Mouse (Mus musculus): ENCODE measurements around the gene Plcg1. TPM values are rescaled to one million over a fixed set of nuclear protein-coding genes. Genes with fewer than 3 reads are reported as not detected.

Gene Plcg1
- polyA plus RNA-seq, 1 experiment from 2014 or later: 68.4 TPM

DNA sequence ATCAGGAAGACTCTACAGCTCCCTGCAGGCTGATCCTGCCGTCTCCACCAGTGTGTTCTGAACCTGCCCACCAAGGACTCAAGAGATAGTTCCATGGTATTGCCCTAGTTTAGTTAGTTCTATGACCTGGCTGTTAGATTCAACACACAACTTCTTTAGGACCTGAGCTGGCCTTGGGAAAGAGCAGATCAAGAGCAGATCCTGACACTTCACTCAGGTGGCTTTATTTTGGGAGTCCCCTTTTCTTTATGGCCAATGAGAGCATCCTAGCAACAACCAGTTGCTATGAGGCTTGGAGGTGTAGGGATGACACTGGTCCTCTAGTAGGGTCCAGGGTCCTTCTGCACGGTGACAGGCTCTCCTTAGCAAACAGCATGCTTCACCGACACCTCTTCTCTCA lies 34.0 kb downstream of the Plcg1 start:
- Histone ChIP-seq H3K9ac (no peak overlapping the region), H3K36me3 (replicated peaks) (peaks cover 18% of the 10 kb centered on the region), H3K4me1 (no peaks in the 10 kb centered on the region), H3K27me3 (replicated peaks) (no peaks in the 10 kb centered on the region), H3K4me2 (no peak overlapping the region), H3K27ac (no peak overlapping the region), H3K9me3 (no peaks in the 10 kb centered on the region), H3K4me3 (no peak overlapping the region)
- ATAC-seq (replicated peaks): no peak
- WGBS: 68% methylated on average over 3 of the region's 3 CpGs

DNA sequence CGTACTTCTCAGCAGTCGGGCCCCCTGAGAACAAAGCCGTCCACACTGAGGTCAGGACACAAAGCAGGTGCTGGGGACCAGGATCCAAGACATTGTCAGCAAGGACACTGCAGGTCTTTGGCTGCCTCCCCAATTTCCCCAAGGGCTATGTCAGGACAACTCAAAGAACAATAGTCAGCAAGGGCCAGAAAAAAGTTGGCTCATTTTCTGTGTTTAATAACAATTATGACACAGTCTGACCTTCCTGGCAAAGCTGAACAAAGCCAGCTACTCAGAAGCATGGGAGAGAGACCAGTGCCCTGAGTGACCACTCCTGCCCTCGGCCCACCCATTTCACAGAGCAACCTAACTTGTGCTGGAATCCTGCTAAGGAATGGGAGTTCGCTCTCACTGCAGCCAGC lies 35.3 kb downstream of the Plcg1 start:
- Histone ChIP-seq H3K36me3 (replicated peaks) (peaks cover 15% of the 10 kb centered on the region), H3K27ac (no peak overlapping the region)
- 78% methylated on average over 5 of the region's 5 CpGs for WGBS

DNA sequence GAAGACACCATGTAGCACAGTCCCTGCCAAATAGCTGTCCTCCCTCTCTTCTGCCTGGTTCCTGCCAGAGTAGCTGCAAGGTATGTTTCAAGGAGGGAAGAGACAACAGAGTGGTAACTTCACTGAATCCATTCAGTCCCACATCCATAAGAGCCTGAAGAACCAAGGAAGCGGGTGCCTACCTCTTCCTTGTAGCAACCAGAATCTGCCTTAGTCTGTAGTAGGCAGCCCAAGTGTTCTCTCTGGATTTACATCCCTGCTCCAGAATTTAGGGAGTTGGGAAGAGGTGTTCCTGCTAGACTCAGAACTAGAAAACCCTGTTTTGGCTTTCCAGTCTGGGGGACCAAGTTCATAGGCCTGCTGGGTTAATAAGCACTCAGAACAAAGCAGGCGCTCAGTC lies 36.1 kb downstream of the Plcg1 start:
- no peaks in the 10 kb centered on the region for H3K27me3 ChIP-seq (replicated peaks)
- 97% methylated on average over 2 of the region's 2 CpGs for WGBS
- no peak overlapping the region for H3K4me2 ChIP-seq
- peaks cover 7% of the 10 kb centered on the region for H3K36me3 ChIP-seq (replicated peaks)
- H3K27ac ChIP-seq: no peak overlapping the region
- ATAC-seq (replicated peaks): no peak
- no peak overlapping the region for H3K4me3 ChIP-seq
- H3K9me3 ChIP-seq: no peaks in the 10 kb centered on the region
- no peak overlapping the region for H3K9ac ChIP-seq
- H3K4me1 ChIP-seq: no peaks in the 10 kb centered on the region

More for the DNA sequence above, 35.3 kb downstream of the Plcg1 start:
- no peaks in the 10 kb centered on the region for H3K4me1 ChIP-seq
- H3K4me3 ChIP-seq: no peak overlapping the region
- no peak overlapping the region for H3K4me2 ChIP-seq
- no peaks in the 10 kb centered on the region for H3K9me3 ChIP-seq
- no peak for ATAC-seq (replicated peaks)
- no peak overlapping the region for H3K9ac ChIP-seq
- no peaks in the 10 kb centered on the region for H3K27me3 ChIP-seq (replicated peaks)

DNA sequence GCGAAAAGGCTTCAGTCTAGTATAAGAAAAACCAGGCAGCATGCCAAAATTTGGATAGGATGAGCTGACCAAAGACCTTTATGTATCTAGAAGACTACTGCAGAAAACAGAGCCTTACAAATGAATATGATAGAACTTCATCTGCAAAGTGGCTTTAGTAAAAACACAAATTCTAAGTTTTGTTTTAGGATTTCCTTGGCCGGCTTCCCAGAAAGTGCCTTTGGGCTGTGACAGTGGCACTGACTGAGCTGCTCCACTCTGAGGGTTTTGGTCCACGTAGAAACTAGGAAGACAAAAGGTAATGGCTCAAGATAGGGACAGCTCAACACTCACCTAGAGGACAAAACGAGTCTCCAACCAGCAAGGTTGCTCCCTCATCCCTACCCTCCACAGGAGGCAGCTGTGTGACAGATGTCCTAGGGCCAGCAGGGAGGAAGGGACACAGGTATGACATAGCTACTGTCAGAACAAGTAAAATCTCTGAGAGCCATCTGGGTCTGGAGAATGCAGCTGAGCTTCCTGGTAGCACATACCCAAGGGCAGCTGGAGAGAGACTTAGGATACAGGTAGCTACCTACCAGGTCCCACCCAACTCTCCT lies 37.1 kb downstream of the Plcg1 start:
- Histone ChIP-seq H3K4me2 (no peak overlapping the region), H3K4me1 (no peaks in the 10 kb centered on the region), H3K4me3 (no peak overlapping the region), H3K9me3 (no peaks in the 10 kb centered on the region), H3K9ac (no peak overlapping the region), H3K27me3 (replicated peaks) (no peaks in the 10 kb centered on the region), H3K27ac (no peak overlapping the region), H3K36me3 (replicated peaks) (0 out of 2 replicates have a peak, but pooled peaks cover 1% of the 10 kb centered on the region)
- no peak for ATAC-seq (replicated peaks)
- 85% methylated on average over 4 of the region's 4 CpGs for WGBS

DNA sequence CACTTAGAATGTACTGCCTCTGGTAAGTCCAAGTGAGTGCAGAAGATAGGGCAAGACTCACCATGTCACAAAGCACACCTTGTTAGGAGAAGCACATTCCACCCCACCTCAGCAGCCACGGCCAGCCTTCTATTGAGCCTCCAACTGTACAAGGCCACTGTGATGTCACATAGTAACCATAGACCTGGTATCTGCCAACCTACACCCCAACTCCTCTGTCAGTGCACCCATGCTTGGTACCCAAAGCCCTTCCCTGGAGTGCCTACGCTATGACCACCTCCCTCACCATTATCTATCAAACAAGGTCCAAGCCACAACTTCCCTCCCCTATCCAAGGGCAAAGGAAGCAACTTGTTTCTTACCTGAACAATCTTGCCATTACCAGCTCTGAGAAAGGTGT lies 37.9 kb downstream of the Plcg1 start:
- Histone ChIP-seq H3K9me3 (no peaks in the 10 kb centered on the region), H3K4me1 (no peaks in the 10 kb centered on the region), H3K36me3 (replicated peaks) (no peaks in the 10 kb centered on the region), H3K27me3 (replicated peaks) (no peaks in the 10 kb centered on the region), H3K4me2 (no peak overlapping the region), H3K27ac (no peak overlapping the region), H3K9ac (no peak overlapping the region), H3K4me3 (no peak overlapping the region)
- 98% methylated on average over 2 of the region's 2 CpGs for WGBS
- ATAC-seq (replicated peaks): no peak

DNA sequence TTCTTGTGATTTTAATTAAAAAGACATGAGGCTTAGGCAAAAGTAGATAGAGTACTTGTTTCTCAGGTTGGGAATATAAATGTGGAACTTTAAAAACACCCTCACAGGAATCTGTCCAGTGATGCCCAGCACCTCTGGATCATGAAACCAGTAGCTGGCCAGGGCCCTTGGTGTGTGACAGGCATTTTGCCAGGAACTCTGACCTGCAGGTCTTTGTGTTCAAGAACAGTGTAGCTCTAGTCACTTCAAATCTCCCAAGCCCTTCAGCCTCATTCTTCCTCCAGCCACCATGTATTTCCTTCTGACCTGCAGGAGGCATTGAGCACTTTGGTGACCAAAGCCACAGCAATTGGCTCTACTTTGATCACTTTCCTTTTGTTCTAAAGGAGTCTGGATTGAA lies 39.3 kb downstream of the Plcg1 start:
- no peaks in the 10 kb centered on the region for H3K27me3 ChIP-seq (replicated peaks)
- H3K4me1 ChIP-seq: no peaks in the 10 kb centered on the region
- no peaks in the 10 kb centered on the region for H3K36me3 ChIP-seq (replicated peaks)
- H3K9ac ChIP-seq: no peak overlapping the region
- H3K9me3 ChIP-seq: no peaks in the 10 kb centered on the region
- no peak overlapping the region for H3K4me2 ChIP-seq
- no peak overlapping the region for H3K4me3 ChIP-seq
- ATAC-seq (replicated peaks): no peak
- no peak overlapping the region for H3K27ac ChIP-seq

DNA sequence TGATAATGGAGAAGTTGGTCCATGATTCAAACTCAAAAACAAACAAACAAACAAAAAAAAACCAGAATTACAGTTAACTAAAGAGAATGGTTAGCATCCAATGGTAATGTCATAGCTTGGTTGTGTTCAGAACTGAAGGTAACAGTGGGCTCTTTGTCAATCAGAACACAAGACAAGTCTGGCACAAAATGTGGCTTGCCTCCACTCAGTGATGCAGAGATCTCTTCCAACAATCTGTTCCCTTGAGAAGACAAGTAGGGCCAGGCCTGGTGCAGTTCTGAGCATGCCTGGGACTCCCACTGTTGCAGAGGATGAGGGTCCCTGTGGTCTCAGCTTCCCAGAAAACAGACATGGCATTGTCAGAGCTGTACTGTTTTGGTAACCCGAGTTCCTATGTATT lies 39.8 kb downstream of the Plcg1 start:
- Histone ChIP-seq H3K4me3 (no peak overlapping the region), H3K9me3 (no peaks in the 10 kb centered on the region), H3K4me1 (no peaks in the 10 kb centered on the region), H3K9ac (no peak overlapping the region), H3K27ac (no peak overlapping the region), H3K27me3 (replicated peaks) (no peaks in the 10 kb centered on the region), H3K4me2 (no peak overlapping the region), H3K36me3 (replicated peaks) (no peaks in the 10 kb centered on the region; the same call in 1 of the 2 replicates)
- ATAC-seq (replicated peaks): no peak
- WGBS: 98% methylated on average over 1 of the region's 1 CpGs

DNA sequence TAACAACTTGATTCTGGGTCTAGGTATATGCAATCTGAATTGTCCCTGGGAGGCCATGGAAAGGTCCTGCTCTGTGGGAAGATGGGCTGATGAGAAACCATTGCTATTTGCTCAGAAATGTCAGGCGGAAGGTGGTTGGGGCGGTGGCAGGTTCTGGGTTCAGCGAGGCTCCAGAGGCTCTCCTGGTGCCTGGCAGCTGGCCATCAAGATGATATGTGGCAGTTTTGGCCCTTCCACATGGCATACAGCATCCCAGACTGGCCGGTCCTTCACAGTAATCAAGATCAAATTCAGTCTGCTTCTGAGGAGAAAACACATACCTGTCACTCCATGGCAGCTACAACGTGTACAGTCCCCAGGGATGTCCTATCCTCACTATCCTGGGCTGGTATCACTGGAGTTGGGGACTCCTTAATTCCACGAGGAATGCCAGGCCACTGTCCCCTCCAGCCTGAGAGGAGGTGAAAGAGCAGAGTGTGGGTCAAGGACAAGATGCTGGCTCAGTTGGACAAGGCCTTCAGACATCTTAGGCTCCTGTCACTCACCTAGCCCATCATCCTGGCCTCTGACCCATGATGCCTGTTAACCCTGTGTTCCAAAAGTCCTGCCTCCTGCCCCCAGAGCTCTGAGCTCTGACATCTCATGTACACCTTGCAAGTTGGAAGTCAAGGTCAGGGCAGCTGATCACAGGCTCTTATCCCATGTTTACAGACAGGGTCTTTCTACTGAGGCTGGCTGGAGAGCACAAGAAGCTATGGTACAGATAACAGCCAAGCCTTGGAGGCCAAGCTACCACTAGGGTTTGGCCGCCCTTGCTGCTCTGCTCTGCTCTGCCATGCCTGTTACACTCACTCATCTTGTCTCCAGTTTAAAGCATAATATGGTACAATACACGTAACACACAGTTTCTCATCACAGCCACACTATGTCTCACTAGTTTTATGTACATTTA lies 40.5 kb downstream of the Plcg1 start:
- H3K4me1 ChIP-seq: no peaks in the 10 kb centered on the region
- no peak for ATAC-seq (replicated peaks)
- H3K9me3 ChIP-seq: no peaks in the 10 kb centered on the region
- H3K27ac ChIP-seq: no peak overlapping the region
- WGBS: 88% methylated on average over 8 of the region's 8 CpGs
- H3K36me3 ChIP-seq (replicated peaks): no peaks in the 10 kb centered on the region; the same call in 1 of the 2 replicates
- H3K4me3 ChIP-seq: no peak overlapping the region
- H3K4me2 ChIP-seq: no peak overlapping the region
- H3K27me3 ChIP-seq (replicated peaks): no peaks in the 10 kb centered on the region
- H3K9ac ChIP-seq: no peak overlapping the region

DNA sequence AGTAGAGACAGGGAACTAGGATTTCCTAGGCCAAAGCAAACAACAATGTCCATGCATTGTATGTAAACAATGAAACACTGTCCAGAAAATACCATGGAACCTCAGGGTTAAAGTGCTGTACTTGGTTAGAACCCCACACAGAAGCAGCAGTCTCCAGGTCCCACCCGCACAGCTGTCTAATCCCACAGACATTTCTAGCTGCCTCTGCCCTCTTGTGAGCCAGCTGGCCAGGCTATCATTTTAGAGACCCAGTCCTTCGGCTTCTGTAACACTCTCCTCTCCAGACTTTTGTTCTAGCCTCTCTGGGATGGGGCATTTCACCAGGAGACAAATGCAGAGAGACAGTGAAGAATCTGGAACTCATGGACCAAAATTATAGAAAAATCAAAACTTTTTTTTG lies 46.9 kb downstream of the Plcg1 start:
- ATAC-seq (replicated peaks): no peak
- Histone ChIP-seq H3K4me2 (no peak overlapping the region), H3K4me3 (no peak overlapping the region), H3K27me3 (replicated peaks) (no peaks in the 10 kb centered on the region), H3K9ac (no peak overlapping the region), H3K9me3 (no peaks in the 10 kb centered on the region), H3K4me1 (no peaks in the 10 kb centered on the region), H3K36me3 (replicated peaks) (no peaks in the 10 kb centered on the region; the same call in none of the 2 replicates), H3K27ac (no peak overlapping the region)
- whole genome bisulfite sequencing: 84% methylated on average over 2 of the region's 2 CpGs

DNA sequence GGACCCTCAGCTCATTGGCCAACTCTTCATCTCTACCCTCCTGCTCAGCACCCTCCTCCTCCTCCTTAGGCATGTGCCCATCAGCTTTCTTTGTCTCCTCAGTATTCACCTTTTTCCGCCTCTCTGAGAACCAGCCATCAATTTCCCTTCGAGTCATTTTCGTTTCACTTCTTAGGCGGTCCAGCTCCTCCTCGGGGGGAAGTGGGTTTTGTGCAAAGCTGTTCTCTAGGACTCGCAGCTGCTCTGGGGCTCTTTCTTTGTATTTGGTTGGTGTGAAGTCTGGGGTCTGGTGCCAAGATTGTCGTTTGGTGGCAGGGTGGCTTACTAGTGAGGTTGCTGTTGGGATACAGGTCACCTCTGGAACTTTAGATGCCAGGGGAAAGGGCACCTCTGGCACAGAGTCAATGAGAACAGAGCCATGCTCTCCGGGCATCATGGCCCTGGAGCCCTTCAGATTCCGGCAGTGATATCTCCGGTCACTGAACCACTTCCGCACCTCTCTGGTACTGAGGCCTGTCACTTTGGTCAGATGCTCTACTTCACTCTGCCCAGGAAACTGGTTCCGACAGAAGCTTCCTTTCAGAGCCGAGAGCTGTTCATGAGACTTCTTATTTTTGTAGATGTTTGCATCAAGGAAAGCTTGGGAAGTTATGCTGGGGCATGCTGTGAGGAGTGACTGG lies 49.2 kb downstream of the Plcg1 start:
- no peak overlapping the region for H3K4me3 ChIP-seq
- no peaks in the 10 kb centered on the region; the same call in none of the 2 replicates for H3K36me3 ChIP-seq (replicated peaks)
- no peak overlapping the region for H3K27ac ChIP-seq
- 91% methylated on average over 13 of the region's 13 CpGs for WGBS
- no peaks in the 10 kb centered on the region for H3K27me3 ChIP-seq (replicated peaks)
- no peak for ATAC-seq (replicated peaks)
- no peak overlapping the region for H3K4me2 ChIP-seq
- H3K9ac ChIP-seq: no peak overlapping the region
- no peaks in the 10 kb centered on the region for H3K4me1 ChIP-seq
- no peaks in the 10 kb centered on the region for H3K9me3 ChIP-seq

DNA sequence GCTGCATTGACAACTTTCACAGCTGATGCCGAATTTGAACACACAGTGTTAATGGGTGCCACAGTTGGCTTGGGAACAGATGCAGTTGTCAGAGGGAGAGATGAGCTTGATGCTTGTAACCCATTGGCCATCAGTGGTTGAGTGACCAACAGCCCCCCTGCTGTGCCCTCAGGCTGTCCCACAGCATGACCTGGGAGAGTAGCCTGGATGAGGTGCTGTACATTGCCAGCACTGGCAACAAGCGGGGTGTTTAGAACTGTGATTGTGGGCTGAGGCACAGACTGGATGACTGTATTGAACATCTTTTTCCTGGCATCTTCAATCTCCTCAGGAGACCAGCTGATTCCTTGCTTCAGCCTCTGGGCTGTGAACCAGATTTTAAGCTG lies 49.7 kb downstream of the Plcg1 start:
- 96% methylated on average over 2 of the region's 2 CpGs for WGBS
- no peak overlapping the region for H3K27ac ChIP-seq
- ATAC-seq (replicated peaks): no peak
- H3K36me3 ChIP-seq (replicated peaks): no peaks in the 10 kb centered on the region; the same call in none of the 2 replicates
- H3K9ac ChIP-seq: no peak overlapping the region
- peaks cover 4% of the 10 kb centered on the region; the same call in 1 of the 2 replicates for H3K4me1 ChIP-seq
- no peaks in the 10 kb centered on the region for H3K9me3 ChIP-seq
- no peaks in the 10 kb centered on the region for H3K27me3 ChIP-seq (replicated peaks)
- no peak overlapping the region for H3K4me3 ChIP-seq
- no peak overlapping the region for H3K4me2 ChIP-seq

DNA sequence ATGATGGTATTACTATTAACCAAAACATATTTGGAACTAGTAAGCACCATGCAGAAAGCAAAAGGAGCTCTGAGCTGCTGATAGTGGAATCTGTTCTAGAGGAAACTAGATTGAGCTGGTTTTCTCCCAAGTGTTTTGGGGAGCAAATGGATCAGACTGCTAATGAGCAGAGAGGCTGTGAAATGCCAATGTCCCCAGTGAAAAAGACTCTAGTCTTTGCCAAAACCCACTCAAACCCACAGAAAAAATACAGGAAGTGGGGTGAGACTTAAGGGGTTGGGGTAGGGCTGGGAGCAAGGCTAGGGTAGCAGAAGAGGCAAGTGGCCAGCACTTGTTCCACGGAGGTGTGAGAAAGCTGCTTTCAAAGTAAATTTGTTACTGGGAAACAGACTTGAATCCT lies 55.2 kb downstream of the Plcg1 start:
- H3K27ac ChIP-seq: peak overlapping the region; percentile 59
- no peak overlapping the region for H3K4me3 ChIP-seq
- 66% methylated on average over 1 of the region's 1 CpGs for WGBS

More for the DNA sequence above, 55.2 kb downstream of the Plcg1 start:
- Histone ChIP-seq H3K9ac (no peak overlapping the region), H3K4me1 (peaks cover 4% of the 10 kb centered on the region; the same call in 1 of the 2 replicates), H3K27me3 (replicated peaks) (no peaks in the 10 kb centered on the region), H3K9me3 (no peaks in the 10 kb centered on the region), H3K36me3 (replicated peaks) (no peaks in the 10 kb centered on the region), H3K4me2 (no peak overlapping the region)
- peak; percentile 63; the same call in 1 of the 2 replicates for ATAC-seq (replicated peaks)

Data from midbrain, embryonic 15.5 days (tissue).